8 mouse cellular contexts compared by ENCODE assay signal in the genomic region with DNA sequence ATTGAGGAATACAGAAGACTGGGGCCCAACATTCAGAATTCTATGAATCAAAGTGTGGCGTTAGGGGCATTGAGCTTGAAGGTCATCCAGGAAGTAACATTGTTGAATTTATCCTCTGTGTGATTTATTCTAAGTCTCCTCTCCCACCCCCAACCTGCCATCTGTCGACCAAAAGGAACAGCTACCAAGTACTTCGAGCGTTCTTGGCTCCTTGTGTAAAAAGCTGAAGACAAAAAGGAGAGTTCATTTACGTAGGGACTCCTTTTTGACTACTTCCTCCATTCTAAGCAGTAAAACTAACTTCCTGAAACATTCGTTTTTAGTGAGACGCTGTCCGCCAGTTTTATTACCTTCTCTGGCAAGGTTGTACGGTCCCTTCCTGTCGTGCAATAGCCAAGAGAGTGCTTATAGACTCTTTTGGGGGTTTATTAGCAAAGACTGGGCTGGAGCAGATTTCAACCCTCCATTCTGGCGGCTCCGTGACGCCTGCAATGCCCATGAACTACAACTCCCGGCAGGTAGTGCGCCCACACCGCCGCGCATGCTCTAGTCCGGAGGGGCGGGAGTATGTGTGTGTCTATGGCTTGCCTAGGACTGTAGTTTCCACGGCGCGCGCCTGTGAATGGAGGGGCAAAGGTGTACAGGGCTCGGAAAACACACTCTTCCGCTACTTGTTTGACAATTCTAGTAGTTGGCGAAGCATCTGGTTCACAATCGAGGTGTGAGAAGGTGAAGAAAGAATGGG. TPM values are rescaled to one million over a fixed set of nuclear protein-coding genes. Genes with fewer than 3 reads are reported as not detected.
DNase-seq lines count a peak whose midpoint lies in the region; ATAC-seq lines count a peak whose summit lies in the region.

No protein-coding gene starts in this region.

- no peaks in the 10 kb centered on the region for H3K9me3 ChIP-seq in heart, embryonic 13.5 days
- H3K9me3 ChIP-seq in liver, embryonic 12.5 days (replicated peaks): no peaks in the 10 kb centered on the region
- H3K9me3 ChIP-seq in stomach, embryonic 15.5 days: no peaks in the 10 kb centered on the region

- peak overlapping the region; percentile 93 for H3K4me3 ChIP-seq in heart, embryonic 13.5 days
- H3K4me3 ChIP-seq in liver, embryonic 12.5 days: peak overlapping the region; percentile 97
- peak overlapping the region; percentile 85 for H3K4me3 ChIP-seq in stomach, embryonic 15.5 days (replicated peaks)

- no peaks in the 10 kb centered on the region for H3K27me3 ChIP-seq in heart, embryonic 13.5 days (replicated peaks)
- no peaks in the 10 kb centered on the region for H3K27me3 ChIP-seq in liver, embryonic 12.5 days (replicated peaks)
- H3K27me3 ChIP-seq in stomach, embryonic 15.5 days (replicated peaks): no peaks in the 10 kb centered on the region

- DNase-seq in CD4-positive helper T cell, adult 2 months (ENCODE audit: low read depth, low spot score): peak; percentile 96
- DNase-seq in brain, embryonic 18.5 days (ENCODE audit: low read depth, low spot score): peak; percentile 91
- DNase-seq in kidney, postnatal 10 days: peak; percentile 96
- DNase-seq in natural killer cell, adult 2 months (ENCODE audit: low spot score in 2 of 2): peak; percentile 93 to 94

- WGBS in heart, embryonic 13.5 days: under 1% methylated on average over 28 of the region's 28 CpGs
- WGBS in liver, embryonic 12.5 days (ENCODE audit: insufficient replicate concordance): 0% methylated on average over 28 of the region's 28 CpGs
- 0% methylated on average over 28 of the region's 28 CpGs for WGBS in stomach, embryonic 15.5 days

- H3K4me2 ChIP-seq in heart, embryonic 13.5 days: peak overlapping the region; percentile 88
- H3K4me2 ChIP-seq in liver, embryonic 12.5 days: peak overlapping the region; percentile 96
- H3K4me2 ChIP-seq in stomach, embryonic 15.5 days: peak overlapping the region; percentile 61

- peak overlapping the region; percentile 96 for H3K9ac ChIP-seq in heart, embryonic 13.5 days
- H3K9ac ChIP-seq in liver, embryonic 12.5 days: peak overlapping the region; percentile 96
- H3K9ac ChIP-seq in stomach, embryonic 15.5 days: peak overlapping the region; percentile 50; the same call in 1 of the 2 replicates

- H3K36me3 ChIP-seq in heart, embryonic 13.5 days: peaks cover 23% of the 10 kb centered on the region
- H3K36me3 ChIP-seq in liver, embryonic 12.5 days: peaks cover 34% of the 10 kb centered on the region
- H3K36me3 ChIP-seq in stomach, embryonic 15.5 days: 0 out of 2 replicates have a peak, but pooled peaks cover 3% of the 10 kb centered on the region

- H3K27ac ChIP-seq in heart, embryonic 13.5 days (replicated peaks): peak overlapping the region; percentile 99
- H3K27ac ChIP-seq in liver, embryonic 12.5 days: peak overlapping the region; percentile 97
- peak overlapping the region; percentile 98 for H3K27ac ChIP-seq in stomach, embryonic 15.5 days

- peak; percentile 88 for ATAC-seq in erythroid progenitor cell, adult 5-6 weeks (replicated peaks; ENCODE audit: low FRiP score, poor library complexity, severe bottlenecking)
- peak; percentile 89 for ATAC-seq in heart, embryonic 13.5 days (ENCODE audit: extremely low read depth, insufficient number of reproducible peaks, low FRiP score, low TSS enrichment)
- peak; percentile 93 for ATAC-seq in liver, embryonic 12.5 days
- ATAC-seq in stomach, embryonic 15.5 days (ENCODE audit: insufficient read depth, low FRiP score, low read depth): peak; percentile 95

- peaks cover 30% of the 10 kb centered on the region for H3K4me1 ChIP-seq in heart, embryonic 13.5 days
- peaks cover 32% of the 10 kb centered on the region for H3K4me1 ChIP-seq in liver, embryonic 12.5 days
- H3K4me1 ChIP-seq in stomach, embryonic 15.5 days: no peaks in the 10 kb centered on the region

RNA-seq across cellular contexts. Expression of a gene that starts 0.7 kb away (rescaled TPM):
- 90.1 and 126 TPM in 2 replicates for total RNA-seq in erythroid progenitor cell, adult 5-6 weeks (2015; ENCODE audit: low replicate concordance)
- total RNA-seq in erythroid progenitor cell, adult 5-6 weeks (2017; ENCODE audit: low replicate concordance): 101 and 136 TPM in 2 replicates
- polyA plus RNA-seq in heart, embryonic 13.5 days (2015; fragmentation: Nextera tagmentation; extraction: Ambion mirVana): 24.4 and 25.0 TPM in 2 replicates
- 19.0 and 19.4 TPM in 2 replicates for polyA plus RNA-seq in liver, embryonic 12.5 days (2016; fragmentation: Nextera tagmentation; extraction: Ambion mirVana)
- 28.9 and 33.1 TPM in 2 replicates for polyA plus RNA-seq in stomach, embryonic 15.5 days (2015; fragmentation: Nextera tagmentation; extraction: Ambion mirVana)

RNA-seq across cellular contexts. Expression of a gene that starts 1.0 kb away (rescaled TPM):
- total RNA-seq in erythroid progenitor cell, adult 5-6 weeks (2015; ENCODE audit: low replicate concordance): 5.9 and 10.1 TPM in 2 replicates
- total RNA-seq in erythroid progenitor cell, adult 5-6 weeks (2017; ENCODE audit: low replicate concordance): 2.4 and 9.8 TPM in 2 replicates
- 24.3 and 24.6 TPM in 2 replicates for polyA plus RNA-seq in heart, embryonic 13.5 days (2015; fragmentation: Nextera tagmentation; extraction: Ambion mirVana)
- 34.6 and 39.3 TPM in 2 replicates for polyA plus RNA-seq in liver, embryonic 12.5 days (2016; fragmentation: Nextera tagmentation; extraction: Ambion mirVana)
- 26.5 and 26.7 TPM in 2 replicates for polyA plus RNA-seq in stomach, embryonic 15.5 days (2015; fragmentation: Nextera tagmentation; extraction: Ambion mirVana)

RNA-seq across cellular contexts. Expression of a gene that starts 39.7 kb away (rescaled TPM):
- total RNA-seq in erythroid progenitor cell, adult 5-6 weeks (2015; ENCODE audit: low replicate concordance): 5.9 TPM in 1 of 2 replicates, not detected in the other
- 2.6 and 5.3 TPM in 2 replicates for total RNA-seq in erythroid progenitor cell, adult 5-6 weeks (2017; ENCODE audit: low replicate concordance)
- 3.1 and 3.6 TPM in 2 replicates for polyA plus RNA-seq in heart, embryonic 13.5 days (2015; fragmentation: Nextera tagmentation; extraction: Ambion mirVana)
- polyA plus RNA-seq in liver, embryonic 12.5 days (2016; fragmentation: Nextera tagmentation; extraction: Ambion mirVana): 1.5 and 1.9 TPM in 2 replicates
- 4.2 and 4.5 TPM in 2 replicates for polyA plus RNA-seq in stomach, embryonic 15.5 days (2015; fragmentation: Nextera tagmentation; extraction: Ambion mirVana)

RNA-seq across cellular contexts. Expression of a gene that starts 49.4 kb away (rescaled TPM):
- total RNA-seq in erythroid progenitor cell, adult 5-6 weeks (2015; ENCODE audit: low replicate concordance): 12.2 and 13.3 TPM in 2 replicates
- 30.0 and 32.3 TPM in 2 replicates for total RNA-seq in erythroid progenitor cell, adult 5-6 weeks (2017; ENCODE audit: low replicate concordance)
- 14.3 and 15.6 TPM in 2 replicates for polyA plus RNA-seq in heart, embryonic 13.5 days (2015; fragmentation: Nextera tagmentation; extraction: Ambion mirVana)
- 17.8 and 18.0 TPM in 2 replicates for polyA plus RNA-seq in liver, embryonic 12.5 days (2016; fragmentation: Nextera tagmentation; extraction: Ambion mirVana)
- polyA plus RNA-seq in stomach, embryonic 15.5 days (2015; fragmentation: Nextera tagmentation; extraction: Ambion mirVana): 14.0 and 15.2 TPM in 2 replicates

Comparison
In these comparisons a context has a peak if more than half of its experiments do, and no peak if none do; other contexts are left out.
1. Peak in every context shown above with its lines: DNase-seq, ATAC-seq, H3K4me3 ChIP-seq and H3K27ac ChIP-seq.